Mouse (Mus musculus) cerebellum, postnatal 4 days (tissue): ENCODE data around the gene Sec14l5.
"Not testable (repeated sequence)": the region's sequence is repeated elsewhere in the genome, so short reads cannot be mapped to it uniquely, and the experiment has no call there.

Source experiments
- DNase-seq, 2 experiments: peaks; one replicate each; pipeline ENCODE4 v3.0.0; 2022; ENCODE audit warnings: low spot score in 2 of 2, mixed read lengths in 1 of 2

The Sec14l5 gene

DNA sequence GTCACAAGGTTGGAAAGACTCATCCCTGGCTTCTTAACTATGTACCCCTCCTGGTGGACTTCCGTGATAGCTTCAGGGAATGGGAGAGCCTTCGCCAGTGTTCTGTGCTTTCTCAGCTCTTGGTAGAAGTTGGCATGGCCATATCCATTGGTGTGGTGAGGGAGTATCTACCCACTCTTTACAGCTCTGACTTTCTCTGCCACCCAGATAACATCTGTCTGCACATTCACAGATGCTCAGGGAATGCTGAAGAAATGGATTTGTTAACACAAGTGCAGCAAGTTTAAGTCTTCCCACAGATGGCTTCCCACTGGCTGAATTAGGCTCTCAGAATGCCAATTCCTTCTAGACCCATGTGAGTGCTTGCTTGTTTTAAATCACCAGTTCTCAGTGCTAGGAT, 67.2 kb downstream of the Sec14l5 start:
- DNase-seq = no peak

DNA sequence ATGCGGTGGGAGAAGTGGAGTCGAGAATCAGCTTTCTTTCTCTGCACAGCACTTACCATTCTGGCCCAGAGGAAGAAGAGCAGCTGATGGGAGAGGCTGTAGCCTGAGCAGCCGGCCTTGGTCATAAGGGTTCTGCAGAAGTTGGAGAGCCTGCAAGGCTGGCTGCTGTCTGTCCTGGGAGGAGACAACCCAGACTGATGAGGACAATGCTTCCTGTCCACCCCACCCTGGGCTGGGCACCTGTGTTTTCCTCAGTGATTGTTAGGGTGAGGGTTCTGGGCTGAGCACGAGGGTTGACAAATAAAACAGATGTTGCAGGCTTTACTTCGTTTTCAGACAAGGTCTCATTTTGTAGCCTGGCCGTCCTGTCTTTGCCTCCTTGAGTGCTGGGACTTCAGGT, 69.8 kb downstream of the Sec14l5 start:
- DNase-seq = no peak

DNA sequence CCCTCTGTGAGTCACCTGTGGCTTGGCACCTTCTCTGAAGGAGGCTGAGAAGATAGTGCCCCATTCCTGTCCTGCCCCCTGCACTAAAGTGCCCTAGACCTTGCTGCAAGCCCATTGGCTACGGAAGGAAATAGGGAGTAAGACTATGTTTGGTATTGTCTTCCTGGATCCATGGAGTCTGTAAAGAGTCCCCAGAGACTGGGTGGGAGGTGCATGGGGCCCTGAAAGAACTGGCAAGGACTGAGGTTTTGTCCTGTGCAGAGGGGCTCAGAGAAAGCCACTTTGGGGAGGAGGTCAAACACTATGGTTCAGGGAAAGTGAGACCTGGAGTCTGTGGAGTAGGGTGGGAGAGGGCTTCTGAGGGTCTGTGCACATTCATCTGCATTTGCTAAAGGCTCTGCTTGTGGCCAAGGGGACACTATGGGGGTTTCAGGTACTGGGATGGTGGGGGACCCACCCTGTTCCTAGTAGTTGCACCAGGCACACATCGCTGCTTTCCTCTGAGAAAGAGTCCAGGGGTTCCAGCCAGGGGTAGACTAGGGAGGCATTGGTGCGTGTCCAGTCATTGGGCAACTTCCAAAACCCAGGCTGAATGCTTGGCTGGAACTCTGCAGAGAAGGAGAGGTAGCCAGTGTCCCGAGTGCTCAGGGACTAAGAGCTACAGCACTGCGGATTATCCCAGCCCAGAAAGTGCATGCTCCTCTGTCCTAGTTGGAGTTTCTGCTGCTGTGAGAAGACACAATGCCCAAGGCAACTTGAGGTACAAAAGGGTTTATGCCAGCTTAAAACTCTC, 70.6 kb downstream of the Sec14l5 start:
- no peak for DNase-seq

DNA sequence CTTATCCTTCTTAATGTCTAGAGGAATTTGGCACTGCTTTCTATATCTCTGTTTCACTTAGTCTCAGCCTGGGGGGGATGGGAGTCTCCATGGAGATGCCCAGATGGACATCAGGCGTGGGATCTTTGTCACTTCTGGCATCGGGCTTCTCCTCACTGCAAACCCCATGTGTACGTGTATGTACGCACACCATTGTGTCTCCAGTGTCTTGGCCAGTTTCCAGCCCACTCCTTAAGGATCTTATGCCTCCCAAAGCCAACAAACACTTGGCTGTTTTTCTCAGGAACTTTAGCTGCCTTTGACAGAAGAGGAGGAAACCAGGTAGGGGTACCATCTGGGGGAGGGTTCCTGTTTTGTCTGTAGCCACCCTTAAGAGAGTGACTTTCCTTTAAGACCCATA, 74.5 kb downstream of the Sec14l5 start:
- no peak for DNase-seq

DNA sequence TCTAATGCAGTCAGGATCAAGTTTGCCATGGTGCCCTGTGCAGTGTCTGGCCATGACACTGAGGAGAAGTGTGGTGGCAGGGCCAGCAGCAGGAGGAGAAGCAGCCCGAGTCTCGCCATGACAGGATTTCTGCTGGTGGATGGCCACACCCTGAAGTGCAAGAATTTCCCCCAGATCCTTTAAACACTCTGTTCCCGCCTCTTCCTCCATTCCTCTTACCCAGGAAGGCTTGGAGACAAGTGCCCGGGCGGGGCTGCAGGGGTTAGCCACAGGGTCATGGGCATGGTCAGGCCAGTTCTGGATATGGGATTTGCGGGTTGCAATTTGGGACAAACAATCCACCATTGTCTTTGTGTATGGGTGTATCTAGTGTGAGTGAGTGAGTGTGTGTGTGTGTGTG, 75.2 kb downstream of the Sec14l5 start, which contains the start of gene AU021092:
TSS of gene AU021092 (minus strand) at position 160 of the 400 bp plus-strand sequence.
- DNase-seq = no peak

DNA sequence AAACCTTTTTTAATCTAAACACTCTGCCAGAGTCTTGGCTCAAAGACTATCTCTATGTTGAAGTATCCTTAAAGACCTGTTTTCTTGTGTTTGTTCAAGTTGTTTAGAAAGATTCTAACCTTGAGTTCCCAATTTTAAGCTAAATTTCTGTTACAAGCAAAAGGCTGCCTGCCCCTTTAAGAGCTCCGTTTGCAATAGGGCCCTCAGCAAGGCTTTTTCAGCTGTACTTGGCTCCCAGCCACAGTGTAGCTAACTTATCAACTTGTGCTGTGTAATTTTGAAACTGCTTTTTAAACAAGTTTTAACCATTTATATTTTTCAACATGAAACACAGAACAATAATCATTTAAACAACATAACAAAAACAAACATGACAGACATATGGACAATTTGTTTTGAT, 79.6 kb downstream of the Sec14l5 start:
- not testable (repeated sequence) for DNase-seq

DNA sequence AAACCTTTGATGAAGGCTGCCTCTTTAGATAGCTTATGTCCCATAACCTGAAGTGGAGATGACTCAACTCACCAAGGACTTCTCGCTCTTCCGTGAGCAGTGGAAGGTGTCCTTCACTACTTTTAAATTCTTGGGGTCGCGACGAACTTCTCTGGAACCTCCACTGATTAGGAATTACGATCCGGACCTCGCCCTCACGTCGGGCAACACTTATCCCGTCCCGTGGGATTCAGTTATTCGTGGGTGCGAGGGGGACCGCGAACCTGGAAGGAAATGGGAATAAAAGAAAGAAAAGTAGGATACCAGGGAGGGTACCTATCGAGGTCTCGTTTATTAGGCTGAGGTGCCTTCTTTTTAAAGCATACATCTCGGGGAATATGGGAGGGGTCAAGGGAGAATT, 80.6 kb downstream of the Sec14l5 start:
- DNase-seq = not testable (repeated sequence)

DNA sequence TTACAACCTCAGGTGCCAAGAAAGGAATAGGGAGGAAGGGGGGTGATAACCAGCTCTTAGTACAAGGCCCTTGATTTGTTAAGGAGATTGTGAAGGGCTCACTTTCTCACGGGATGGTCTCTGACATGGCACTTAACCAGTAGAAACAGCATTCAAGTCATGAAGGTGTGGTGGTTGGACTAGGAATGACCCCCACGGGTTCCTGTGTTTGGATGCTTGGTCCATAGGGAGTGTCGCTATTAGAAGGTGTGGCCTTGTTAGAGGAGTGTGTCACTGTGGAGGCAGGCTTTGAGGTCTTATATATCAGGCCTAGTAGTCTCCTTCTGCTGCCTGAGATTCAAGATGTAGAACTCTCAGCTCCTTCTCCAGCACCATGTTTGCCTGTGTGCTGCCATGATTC, 81.2 kb downstream of the Sec14l5 start:
- not testable (repeated sequence) for DNase-seq

DNA sequence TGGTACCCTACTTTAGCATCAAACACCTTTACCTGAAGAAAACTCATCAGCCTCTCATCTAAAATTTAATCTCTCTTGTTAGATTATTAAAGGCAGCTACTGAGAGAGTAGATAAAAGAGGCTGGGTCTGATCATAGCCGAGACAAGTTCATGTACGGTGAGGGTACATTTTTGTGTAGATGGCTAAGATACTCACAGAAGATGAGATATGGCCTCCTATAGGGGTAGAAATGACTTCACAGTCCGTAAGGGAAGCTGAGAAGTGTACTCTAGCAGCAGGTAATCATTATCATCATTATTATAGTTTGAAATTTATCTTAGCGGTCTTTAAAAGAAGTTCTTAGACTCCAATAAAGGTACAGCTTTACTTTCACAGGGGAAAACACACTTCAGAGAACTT, 86.1 kb downstream of the Sec14l5 start:
- no peak for DNase-seq

DNA sequence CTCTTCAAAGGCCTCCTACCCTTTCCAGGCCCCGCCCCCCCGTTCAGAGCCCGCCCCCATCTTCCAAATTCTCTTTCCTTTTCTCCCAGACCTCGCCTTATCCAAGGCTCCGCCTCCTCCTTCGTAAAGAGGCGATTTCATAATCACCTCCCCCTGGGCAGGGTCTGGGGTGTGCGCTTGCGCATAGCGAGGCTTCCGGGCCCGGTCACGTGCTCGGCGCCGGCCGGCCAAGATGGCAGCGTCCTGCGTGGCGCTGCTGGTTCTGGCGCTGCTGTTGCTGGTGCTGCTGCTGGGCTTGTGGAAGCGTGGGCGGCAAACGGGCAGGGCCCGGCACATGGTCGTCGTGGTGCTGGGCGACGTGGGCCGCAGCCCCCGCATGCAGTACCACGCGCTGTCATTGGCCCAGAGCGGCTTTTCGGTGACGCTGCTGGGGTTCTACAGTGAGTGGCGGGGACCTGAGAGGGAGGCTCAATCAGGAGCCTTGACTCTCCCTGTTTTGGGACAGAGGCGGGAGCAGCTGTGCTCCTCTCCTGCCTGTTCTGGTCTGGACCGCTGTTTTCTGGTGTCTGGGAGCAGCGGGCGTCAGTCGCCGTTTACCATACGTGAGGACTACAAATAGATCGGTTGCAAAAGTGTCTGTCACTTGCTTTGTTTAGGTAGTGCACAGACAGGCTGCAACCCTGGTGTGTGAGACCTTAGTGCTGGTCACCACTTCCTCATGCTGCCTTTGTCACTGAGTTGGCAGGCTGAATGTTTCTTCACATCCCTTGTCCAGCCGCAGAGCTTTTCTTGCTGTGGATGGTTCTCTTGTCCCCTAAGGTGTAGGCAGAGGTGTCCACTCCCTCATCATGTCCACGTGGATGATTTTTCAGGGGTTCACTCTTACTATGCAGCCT, 86.8 kb downstream of the Sec14l5 start, which contains the start of gene Alg1:
TSS of gene Alg1 (plus strand) at position 204 of the 896 bp plus-strand sequence.
- peak; percentile 79 to 92 for DNase-seq
